Mouse (Mus musculus) NIH3T3 (cell line): ENCODE data around the gene Klf12.

Experiments
- DNase-seq: peaks from one replicate; pipeline ENCODE4 v3.0.0-alpha.2; 2012; ENCODE audit warnings: low read depth

Gene Klf12

GRCm38 (mm10) chr14:100132479-100132878, 152.0 kb downstream of the Klf12 start:
- DNase-seq = peak; percentile 68

- DNase-seq = no peak
These were observed 158.4 kb downstream of the Klf12 start for GRCm38 (mm10) chr14:100126126-100126525.

- DNase-seq = no peak
These were observed 163.4 kb downstream of the Klf12 start for GRCm38 (mm10) chr14:100121075-100121474.

- DNase-seq = no peak
These were observed 164.6 kb downstream of the Klf12 start for GRCm38 (mm10) chr14:100119866-100120265.

- no peak for DNase-seq
These were observed 171.1 kb downstream of the Klf12 start for GRCm38 (mm10) chr14:100113419-100113818.

- no peak for DNase-seq
These were observed 172.7 kb downstream of the Klf12 start for GRCm38 (mm10) chr14:100111735-100112134.

- DNase-seq = no peak
These were observed 174.9 kb downstream of the Klf12 start for GRCm38 (mm10) chr14:100109563-100109962.

GRCm38 (mm10) chr14:100105570-100105969, 178.9 kb downstream of the Klf12 start:
- DNase-seq = no peak

GRCm38 (mm10) chr14:100104818-100105217, 179.7 kb downstream of the Klf12 start:
- DNase-seq = no peak

GRCm38 (mm10) chr14:100103818-100104217, 180.7 kb downstream of the Klf12 start:
- DNase-seq = no peak

GRCm38 (mm10) chr14:100097208-100098189, 187.0 kb downstream of the Klf12 start:
- no peak for DNase-seq

- no peak for DNase-seq
These were observed 188.7 kb downstream of the Klf12 start for GRCm38 (mm10) chr14:100095730-100096129.

- peak; percentile 25 for DNase-seq
These were observed 194.0 kb downstream of the Klf12 start for GRCm38 (mm10) chr14:100090517-100090916.

GRCm38 (mm10) chr14:100079620-100080019, 204.9 kb downstream of the Klf12 start:
- DNase-seq = no peak

- peak; percentile 4 for DNase-seq
These were observed 211.9 kb downstream of the Klf12 start for GRCm38 (mm10) chr14:100072431-100073195.

- DNase-seq = no peak
These were observed 214.9 kb downstream of the Klf12 start for GRCm38 (mm10) chr14:100069543-100070090.

GRCm38 (mm10) chr14:100068715-100069114, 215.8 kb downstream of the Klf12 start:
- DNase-seq = no peak

- DNase-seq = no peak
These were observed 222.0 kb downstream of the Klf12 start for GRCm38 (mm10) chr14:100062516-100062915.

GRCm38 (mm10) chr14:100054150-100054549, 230.3 kb downstream of the Klf12 start:
- DNase-seq = no peak

- DNase-seq = no peak
These were observed 231.0 kb downstream of the Klf12 start for GRCm38 (mm10) chr14:100053456-100053855.

- no peak for DNase-seq
These were observed 231.6 kb downstream of the Klf12 start for GRCm38 (mm10) chr14:100052876-100053275.

- no peak for DNase-seq
These were observed 239.0 kb downstream of the Klf12 start for GRCm38 (mm10) chr14:100045431-100045830.
